Mouse (Mus musculus): ENCODE results near the gene Pin1rt1.

DNA sequence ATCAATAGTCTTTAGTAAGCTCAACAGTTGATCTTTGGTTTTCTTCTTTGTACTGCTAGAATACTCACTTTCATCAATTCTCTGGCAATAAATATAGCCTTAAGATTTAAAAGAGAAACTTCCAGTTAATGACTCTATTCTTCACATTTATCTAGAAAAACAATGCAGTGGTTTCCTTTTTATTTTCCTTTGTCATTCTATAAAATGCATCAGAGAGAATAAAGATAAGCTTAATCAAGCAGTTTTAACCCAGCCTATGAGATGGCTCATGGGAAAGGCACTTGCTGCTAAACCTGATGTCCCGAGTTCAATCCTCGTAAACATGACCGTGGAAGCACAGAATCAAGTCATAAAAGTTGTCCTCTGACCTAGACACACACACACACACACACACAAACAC, 5.8 kb upstream of the Pin1rt1 start:
- TF ChIP-seq CTCF (conservative IDR thresholded peaks at IDR 0.05; ENCODE audit: low read length): no peak
- no peak for TF ChIP-seq NANOG (IDR thresholded peaks at IDR 0.05; ENCODE audit: borderline replicate concordance, low read length)
- TF ChIP-seq POU5F1 (IDR thresholded peaks at IDR 0.05; ENCODE audit: borderline replicate concordance, low read length): no peak

Data from E14TG2a.4 (cell line).